Mouse (Mus musculus) kidney, embryonic 15.5 days (tissue): ENCODE measurements around the gene Olfr1223. TPM values are rescaled to one million over a fixed set of nuclear protein-coding genes. Genes with fewer than 3 reads are reported as not detected.

Experiments
- polyA plus RNA-seq: library from polyadenylated mRNA; unstranded; fragments of >200 nt; fragmentation: Nextera tagmentation; extraction: Ambion mirVana; gene quantifications from 2 replicates; pipeline ENCODE4 v1.2.1, GENCODE M21; 2015

The Olfr1223 gene
- polyA plus RNA-seq, 1 experiment from 2014 or later, result not detected

Other genes with a start within 250 kb of the Olfr1223 start
- not detected in 2 replicates for gene Olfr1208, start 249.2 kb downstream of the Olfr1223 start, polyA plus RNA-seq
- not detected in 2 replicates for gene Olfr1209, start 236.4 kb downstream of the Olfr1223 start, polyA plus RNA-seq
- not detected in 2 replicates for gene Olfr1211, start 213.4 kb downstream of the Olfr1223 start, polyA plus RNA-seq
- gene Olfr1212, start 197.6 kb downstream of the Olfr1223 start, polyA plus RNA-seq, result not detected in 2 replicates
- gene Gm13762, start 171.3 kb downstream of the Olfr1223 start, polyA plus RNA-seq, result not detected in 2 replicates
- not detected in 2 replicates for gene Olfr1214, start 158.9 kb downstream of the Olfr1223 start, polyA plus RNA-seq
- gene Olfr1215, start 144.6 kb downstream of the Olfr1223 start, polyA plus RNA-seq, result not detected in 2 replicates
- not detected in 2 replicates for gene Olfr1216, start 133.2 kb downstream of the Olfr1223 start, polyA plus RNA-seq
- gene Olfr1217, start 119.5 kb downstream of the Olfr1223 start, polyA plus RNA-seq, result not detected in 2 replicates
- gene Olfr1218, start 90.4 kb downstream of the Olfr1223 start, polyA plus RNA-seq, result not detected in 2 replicates
- gene Olfr1219, start 68.0 kb downstream of the Olfr1223 start, polyA plus RNA-seq, result not detected in 2 replicates
- not detected in 2 replicates for gene Olfr1220, start 44.7 kb downstream of the Olfr1223 start, polyA plus RNA-seq
- gene Olfr1221, start 34.3 kb downstream of the Olfr1223 start, polyA plus RNA-seq, result not detected in 2 replicates
- gene Olfr1222, start 18.5 kb downstream of the Olfr1223 start, polyA plus RNA-seq, result not detected in 2 replicates
- gene Olfr1224-ps1, start 12.5 kb upstream of the Olfr1223 start, polyA plus RNA-seq, result not detected in 2 replicates
- not detected in 2 replicates for gene Olfr1225, start 23.1 kb upstream of the Olfr1223 start, polyA plus RNA-seq
- gene Olfr1226, start 48.5 kb upstream of the Olfr1223 start, polyA plus RNA-seq, result not detected in 2 replicates
- gene Olfr1228, start 102.5 kb upstream of the Olfr1223 start, polyA plus RNA-seq, result not detected in 2 replicates
- gene Olfr1229, start 136.5 kb upstream of the Olfr1223 start, polyA plus RNA-seq, result not detected in 2 replicates
- not detected in 2 replicates for gene Olfr1230, start 145.7 kb upstream of the Olfr1223 start, polyA plus RNA-seq
- not detected in 2 replicates for gene Olfr1231, start 155.5 kb upstream of the Olfr1223 start, polyA plus RNA-seq
- gene Olfr1232, start 178.1 kb upstream of the Olfr1223 start, polyA plus RNA-seq, result not detected in 2 replicates
- gene Olfr1233, start 190.8 kb upstream of the Olfr1223 start, polyA plus RNA-seq, result not detected in 2 replicates
- not detected in 2 replicates for gene Olfr1234, start 213.3 kb upstream of the Olfr1223 start, polyA plus RNA-seq